Mouse (Mus musculus) urinary bladder, postnatal 10 days (tissue): Measurements from ENCODE around the gene Car3.

Source experiments
- DNase-seq: peaks from one replicate; pipeline ENCODE4 v3.0.0; 2022; ENCODE audit warnings: low spot score

Car3 gene

DNA sequence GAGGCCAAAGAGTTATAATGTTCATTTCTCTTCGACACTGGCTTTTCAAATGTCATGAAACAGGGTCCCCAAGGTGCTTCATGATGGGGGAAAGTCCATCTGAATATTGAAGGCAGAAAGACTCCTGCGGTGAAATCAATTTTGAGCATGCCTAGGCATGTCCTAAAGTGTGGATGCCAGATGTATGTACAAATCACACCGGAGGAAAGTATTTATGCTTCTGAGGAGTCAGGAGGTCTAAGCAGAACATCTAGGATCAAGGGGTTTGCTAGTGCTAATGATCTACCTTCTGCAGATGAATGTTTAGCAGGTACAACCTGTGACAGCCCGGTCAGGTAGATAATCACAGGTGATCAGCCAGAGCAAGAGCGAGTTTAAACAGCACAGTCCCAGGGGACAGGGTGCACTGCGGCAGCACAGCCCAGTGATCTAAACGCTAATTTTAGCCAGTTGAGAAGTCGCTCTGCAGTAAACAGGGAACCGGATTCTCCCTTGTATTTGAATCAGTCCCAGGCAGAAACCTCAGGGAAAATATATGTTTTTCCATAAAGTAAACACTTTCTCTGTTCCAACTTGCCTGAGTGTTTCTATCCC, 13.1 kb downstream of the Car3 start:
- DNase-seq, result no peak

DNA sequence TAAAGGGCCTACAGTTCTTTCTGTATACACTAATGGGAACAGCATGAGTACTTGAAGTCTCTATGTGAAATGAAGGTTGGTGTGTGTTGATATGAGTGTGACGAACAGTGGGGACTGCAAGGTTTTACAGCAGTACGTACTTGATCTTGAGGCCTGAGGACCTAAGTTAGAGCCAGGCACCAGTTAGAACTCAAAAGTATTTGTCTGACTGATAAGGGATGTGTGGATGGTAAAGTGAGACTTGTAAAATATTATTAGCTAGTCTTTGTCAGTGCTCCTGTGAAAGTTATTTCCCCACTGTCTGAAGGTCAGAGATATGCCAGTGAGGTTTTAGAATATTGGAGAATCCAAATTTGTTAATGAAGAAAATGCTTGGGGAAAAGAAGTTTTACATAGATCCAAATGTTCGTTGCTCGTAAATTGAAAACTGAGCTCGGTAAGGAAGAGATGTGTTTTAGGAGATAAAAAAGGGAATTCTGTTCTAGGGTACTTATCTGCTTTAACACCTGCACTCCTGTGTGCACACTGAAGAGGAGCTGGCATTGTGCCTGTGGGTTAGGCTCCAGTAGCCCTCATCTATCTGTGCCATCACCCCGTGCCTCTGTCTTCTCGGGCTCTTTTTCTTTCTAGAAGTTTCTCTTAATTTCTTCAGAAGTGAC, 14.1 kb downstream of the Car3 start:
- DNase-seq, result no peak

GRCm38 (mm10) chr3:14878749-14879223, 15.5 kb downstream of the Car3 start:
- DNase-seq, result no peak

DNA sequence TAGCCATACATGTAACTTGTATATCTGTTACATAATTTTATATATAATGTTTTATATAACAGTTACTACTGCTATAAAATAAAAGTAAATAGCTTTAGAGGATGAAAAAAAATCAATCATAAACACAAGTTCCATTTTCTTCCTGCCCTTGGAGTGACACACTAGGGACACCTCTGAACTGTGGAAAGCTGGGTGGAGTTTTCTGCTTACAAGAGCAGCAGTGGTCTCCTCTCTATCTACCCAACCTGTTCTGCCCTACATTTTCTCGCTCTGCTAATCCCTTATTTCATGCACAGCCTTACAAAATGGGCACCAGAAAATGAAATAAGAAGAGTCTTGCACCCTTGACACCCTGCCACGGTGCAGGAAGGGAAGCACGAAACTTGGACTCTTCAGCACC, 16.0 kb downstream of the Car3 start:
- DNase-seq, result no peak

DNA sequence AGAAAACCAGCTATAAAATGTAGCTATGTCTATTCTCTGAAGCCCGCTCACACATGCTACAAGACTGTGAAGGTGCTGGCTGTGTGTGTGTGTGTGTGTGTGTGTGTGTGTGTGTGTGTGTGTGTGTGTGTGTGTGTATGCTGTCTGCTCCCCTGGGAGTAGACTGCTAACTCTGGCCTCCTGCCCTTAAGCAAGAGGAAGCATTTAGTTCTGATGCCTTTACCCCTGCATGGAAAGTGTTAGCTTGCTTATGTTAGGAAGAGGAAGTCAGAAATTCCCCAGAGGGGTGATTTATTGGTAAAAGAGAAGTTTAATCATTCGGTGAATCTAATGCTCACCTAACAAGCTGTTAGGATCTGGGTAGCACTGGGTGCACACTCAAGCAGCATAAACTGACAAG, 17.0 kb downstream of the Car3 start:
- no peak for DNase-seq

DNA sequence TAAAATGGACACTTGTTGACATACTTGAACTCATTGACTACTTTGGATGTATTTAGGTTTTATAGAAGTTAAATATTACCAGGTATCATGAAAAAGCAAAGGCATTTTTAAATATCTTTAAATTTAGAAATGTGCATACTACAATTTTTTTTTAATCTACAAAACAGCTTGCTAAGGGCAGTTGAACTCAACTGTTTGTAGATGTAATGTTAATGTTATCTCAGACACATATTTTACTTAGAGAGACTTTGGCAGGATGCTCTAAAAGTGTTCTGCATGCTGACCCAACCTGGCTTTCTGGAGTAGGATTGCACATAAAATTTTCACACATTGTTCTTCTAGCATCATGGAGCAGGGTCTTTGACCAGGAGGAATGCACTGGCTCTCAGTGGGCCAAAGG, 18.7 kb downstream of the Car3 start:
- no peak for DNase-seq

DNA sequence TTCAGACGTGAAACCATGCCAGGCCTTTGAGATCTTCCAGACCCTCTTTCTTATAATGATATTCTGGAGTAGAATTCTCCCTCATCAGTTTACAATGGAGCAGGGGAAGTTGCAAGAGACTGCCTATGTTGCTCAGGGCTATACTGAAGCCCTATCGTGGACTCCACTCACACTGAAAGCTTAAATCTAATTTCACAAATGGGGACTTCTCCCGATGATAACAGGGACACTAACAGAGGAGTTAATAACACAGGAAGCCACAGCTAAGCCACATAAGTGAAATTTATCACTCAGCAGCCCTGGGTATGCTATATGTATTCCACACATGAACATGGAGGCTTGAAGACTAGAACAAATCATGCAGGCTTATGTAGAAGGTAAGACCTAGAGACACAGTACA, 19.4 kb downstream of the Car3 start:
- no peak for DNase-seq

DNA sequence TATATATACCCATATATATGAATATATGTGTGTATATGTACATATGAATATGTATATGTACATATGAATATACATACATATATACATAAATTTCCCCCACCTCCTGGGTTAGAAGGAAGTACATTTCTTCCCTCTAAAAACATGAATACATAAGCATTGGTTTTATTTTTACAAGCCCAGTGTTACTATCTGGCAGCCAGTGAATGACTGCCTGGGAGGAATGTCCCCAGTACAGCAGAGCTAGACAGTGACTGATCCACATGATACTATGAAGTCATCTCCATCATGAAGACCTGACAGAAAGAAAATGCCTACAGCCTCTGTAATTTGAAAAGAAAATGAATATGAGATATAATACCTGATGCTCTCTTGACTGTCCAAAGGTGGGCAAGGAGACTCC, 21.5 kb downstream of the Car3 start:
- DNase-seq, result no peak

DNA sequence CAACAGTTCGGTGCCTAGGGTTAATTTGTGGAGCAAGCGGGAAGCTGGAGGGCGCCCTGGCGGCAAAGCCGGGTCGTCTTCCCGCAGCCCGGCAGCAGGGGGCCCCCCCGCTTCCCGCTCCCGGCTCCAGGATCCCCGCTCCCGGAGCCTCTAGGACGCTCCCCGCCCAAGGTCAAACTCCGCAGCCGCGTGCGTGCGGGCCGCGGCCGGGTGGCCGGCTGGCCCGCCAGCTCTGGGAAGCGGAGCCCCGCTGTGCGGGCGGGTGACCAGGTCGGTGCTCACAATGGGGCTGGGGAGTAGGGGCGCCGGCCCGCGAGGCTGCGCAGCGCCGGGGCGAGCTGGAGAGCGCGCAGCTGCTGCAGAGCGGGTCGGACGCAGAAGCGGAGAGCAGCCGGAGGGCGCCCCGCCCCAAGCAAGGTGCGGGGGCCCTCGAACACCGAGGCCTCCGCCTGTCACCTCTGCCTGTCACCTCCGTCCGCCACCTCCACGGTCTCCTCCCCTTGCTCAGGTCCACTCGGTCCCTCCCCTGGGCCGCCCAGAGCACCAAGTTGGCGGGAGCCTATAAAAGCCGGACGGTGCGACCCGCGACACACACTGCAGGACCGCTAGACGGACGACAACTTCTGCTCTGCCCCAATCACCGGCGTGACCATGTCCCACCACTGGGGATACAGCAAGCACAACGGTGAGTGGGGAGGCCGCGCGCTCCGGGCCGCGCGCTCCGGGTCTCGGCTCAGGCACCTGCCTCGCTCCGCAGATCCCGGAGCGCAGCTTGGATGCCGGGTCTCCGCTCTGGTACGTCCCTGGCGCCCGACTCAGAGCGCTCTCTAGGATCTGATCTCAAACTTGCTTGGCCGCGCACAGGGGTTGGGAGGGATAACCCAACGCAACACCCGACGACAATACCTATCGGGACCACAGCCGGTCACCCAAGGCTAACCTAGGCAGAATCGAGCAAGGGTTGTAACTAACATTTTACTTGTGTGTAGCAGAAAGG, 23.1 kb downstream of the Car3 start, which contains the start of gene Car2:
Car2 (plus strand) TSS at position 172 of the 997 bp plus-strand sequence.
- no peak for DNase-seq

DNA sequence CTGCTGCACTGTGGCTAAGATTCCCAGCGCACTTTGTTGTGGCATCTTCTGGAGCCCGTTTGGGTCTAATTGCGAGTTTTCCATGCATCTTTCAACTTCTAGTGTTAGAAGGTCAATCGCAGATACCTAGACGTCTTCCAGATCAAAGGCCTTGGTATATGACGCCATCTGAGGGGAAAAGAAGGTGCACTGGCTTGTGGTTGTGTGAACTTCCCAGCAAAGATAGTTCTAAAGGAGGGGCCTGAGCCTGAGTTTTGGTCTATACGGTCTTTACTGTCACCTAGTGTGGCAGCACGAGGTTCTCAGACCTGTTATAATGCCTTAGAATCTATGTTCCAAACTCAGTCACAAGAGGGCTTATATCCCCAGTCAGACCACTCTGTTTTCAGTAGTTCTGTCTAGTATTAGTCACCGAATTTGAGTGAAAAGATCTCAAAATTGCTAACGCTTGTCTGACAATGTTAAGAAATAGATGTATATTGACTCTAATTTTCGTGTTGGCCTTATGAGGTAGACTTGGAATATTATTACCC, 23.9 kb downstream of the Car3 start:
- no peak for DNase-seq

DNA sequence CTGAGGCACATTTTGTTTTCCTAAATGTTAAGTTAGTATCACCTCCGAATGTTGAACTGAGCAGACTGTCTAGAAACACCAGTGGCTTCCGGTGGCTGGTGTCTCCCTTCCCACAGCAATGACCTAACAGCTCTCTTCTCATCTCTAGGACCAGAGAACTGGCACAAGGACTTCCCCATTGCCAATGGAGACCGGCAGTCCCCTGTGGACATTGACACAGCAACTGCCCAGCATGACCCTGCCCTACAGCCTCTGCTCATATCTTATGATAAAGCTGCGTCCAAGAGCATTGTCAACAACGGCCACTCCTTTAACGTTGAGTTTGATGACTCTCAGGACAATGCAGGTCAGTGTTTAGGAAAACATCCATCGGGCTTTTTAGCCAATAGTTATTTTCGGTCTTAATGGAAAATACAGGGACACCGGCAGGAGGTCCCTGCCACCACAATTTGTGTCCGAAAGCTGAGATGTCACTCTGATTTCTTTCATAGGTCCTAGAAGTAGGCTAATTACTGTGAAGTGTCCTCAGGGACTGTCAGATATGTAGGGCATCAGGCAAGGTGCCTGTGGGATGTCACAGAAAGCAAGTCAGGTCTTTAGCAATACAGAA, 24.5 kb downstream of the Car3 start:
- DNase-seq, result no peak

DNA sequence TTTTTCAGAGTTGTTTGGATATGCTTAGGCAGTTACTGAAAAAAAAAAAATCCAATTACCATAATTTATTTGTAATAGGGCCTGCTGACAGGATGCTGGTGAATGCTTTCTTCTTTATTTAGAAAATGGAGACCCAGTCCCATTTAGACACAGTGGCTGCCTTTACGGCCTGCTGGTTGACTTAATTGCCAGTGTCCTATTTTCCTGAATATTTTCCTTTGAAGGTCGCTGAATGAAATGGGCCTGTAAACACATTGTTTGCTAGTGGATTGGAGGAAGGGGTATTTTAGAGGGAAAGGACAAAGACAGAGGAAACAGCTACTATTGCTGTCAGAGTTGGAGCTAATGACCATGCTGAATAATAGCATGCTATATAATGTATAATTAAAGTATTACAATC, 25.2 kb downstream of the Car3 start:
- DNase-seq, result no peak

DNA sequence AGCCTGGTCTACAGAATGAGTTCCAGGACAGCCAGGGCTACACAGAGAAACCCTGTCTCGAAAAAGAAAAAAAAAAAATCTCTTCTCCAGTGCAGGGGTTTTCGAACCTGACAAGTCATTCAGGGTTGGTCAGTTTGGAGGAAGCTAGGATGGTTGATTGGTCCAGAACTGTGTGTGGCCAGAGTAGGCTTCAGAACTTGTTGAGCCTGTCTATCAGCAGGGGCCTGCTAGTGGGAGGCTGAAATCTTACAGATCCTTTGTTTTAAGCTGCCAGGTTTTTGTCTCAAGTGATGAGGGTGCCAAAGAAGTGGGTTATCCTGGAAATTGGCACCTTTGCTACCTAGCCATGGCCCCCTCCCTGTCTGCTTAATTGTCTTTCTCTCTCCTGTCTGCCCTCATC, 25.8 kb downstream of the Car3 start:
- no peak for DNase-seq

DNA sequence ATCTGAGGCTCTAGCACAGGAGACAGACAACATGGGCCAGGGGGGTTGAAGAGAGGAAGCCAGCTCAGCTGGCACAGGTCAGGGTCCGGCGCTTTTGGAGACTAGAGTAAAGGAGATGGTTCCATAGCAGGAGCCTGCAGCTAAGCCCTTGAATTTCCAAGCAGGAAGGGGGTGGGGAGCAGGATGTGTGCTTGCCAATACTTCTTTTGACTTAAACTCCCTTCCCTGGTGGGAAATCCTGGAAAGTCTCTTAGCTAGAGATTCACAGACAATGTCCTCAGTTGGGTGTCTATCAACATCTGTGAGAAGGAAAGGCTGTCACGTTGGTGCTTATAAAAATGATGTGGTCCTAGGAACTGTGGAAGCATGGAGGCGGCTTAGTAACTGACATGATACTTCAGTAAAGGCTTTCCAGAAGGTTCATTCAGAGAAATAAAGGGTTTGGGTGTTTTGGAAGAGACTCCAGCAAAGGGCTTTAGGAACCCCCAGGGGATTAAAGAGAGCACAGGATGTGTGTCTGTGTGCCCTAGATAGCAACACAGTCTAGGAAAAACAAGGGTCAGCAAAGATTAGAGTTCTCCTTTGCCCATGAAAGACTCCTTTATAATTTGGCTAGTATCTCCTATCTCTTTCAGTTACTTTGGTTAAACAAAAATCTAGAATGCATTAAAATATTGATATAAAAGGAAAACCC, 26.6 kb downstream of the Car3 start:
- no peak for DNase-seq

GRCm38 (mm10) chr3:14892991-14893390, 29.7 kb downstream of the Car3 start:
- no peak for DNase-seq

GRCm38 (mm10) chr3:14893700-14894099, 30.4 kb downstream of the Car3 start:
- no peak for DNase-seq

GRCm38 (mm10) chr3:14895333-14895732, 32.0 kb downstream of the Car3 start:
- no peak for DNase-seq

- no peak for DNase-seq
Measured at GRCm38 (mm10) chr3:14897770-14898169, 34.5 kb downstream of the Car3 start.

GRCm38 (mm10) chr3:14903380-14903779, 40.1 kb downstream of the Car3 start:
- no peak for DNase-seq

GRCm38 (mm10) chr3:14904165-14904564, 40.9 kb downstream of the Car3 start:
- no peak for DNase-seq

DNA sequence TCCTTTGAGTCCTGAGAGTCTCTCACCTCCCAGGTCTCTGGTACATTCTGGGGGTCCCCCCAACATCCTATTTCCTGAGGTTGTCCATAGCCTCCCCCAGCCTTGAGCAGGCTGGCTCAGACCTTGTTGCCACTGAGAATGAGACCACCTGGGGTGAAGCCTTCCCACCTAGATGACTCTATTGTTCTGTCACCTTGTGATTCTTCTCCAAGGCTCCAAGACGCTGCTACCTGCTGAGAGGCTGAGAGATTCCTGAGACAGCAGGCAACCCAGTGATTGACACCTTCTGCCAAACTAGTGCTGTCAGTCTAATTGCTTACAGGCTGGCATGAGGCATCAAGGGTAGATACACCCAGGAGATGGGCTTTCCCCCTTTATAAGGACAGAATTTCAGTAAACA, 44.0 kb downstream of the Car3 start:
- DNase-seq, result no peak
